Mouse (Mus musculus): Measurements from ENCODE around the gene Rps6ka2.
"Not testable (repeated sequence)": the region's sequence is repeated elsewhere in the genome, so short reads cannot be mapped to it uniquely, and the experiment has no call there.

Rps6ka2 gene

GRCm38 (mm10) chr17:7269151-7269806, 99.4 kb downstream of the Rps6ka2 start:
- DNase-seq (ENCODE audit: low read depth, low spot score): no peak

- DNase-seq (ENCODE audit: low read depth, low spot score): no peak
Measured at GRCm38 (mm10) chr17:7270506-7270905, 100.6 kb downstream of the Rps6ka2 start.

- DNase-seq (ENCODE audit: low read depth, low spot score): no peak
Measured at GRCm38 (mm10) chr17:7271522-7272134, 101.7 kb downstream of the Rps6ka2 start.

GRCm38 (mm10) chr17:7273054-7273453, 103.1 kb downstream of the Rps6ka2 start:
- no peak for DNase-seq (ENCODE audit: low read depth, low spot score)

- no peak for DNase-seq (ENCODE audit: low read depth, low spot score)
Measured at GRCm38 (mm10) chr17:7273785-7274184, 103.9 kb downstream of the Rps6ka2 start.

- no peak for DNase-seq (ENCODE audit: low read depth, low spot score)
Measured at GRCm38 (mm10) chr17:7278702-7279242, 108.9 kb downstream of the Rps6ka2 start.

GRCm38 (mm10) chr17:7279251-7279650, 109.3 kb downstream of the Rps6ka2 start:
- no peak for DNase-seq (ENCODE audit: low read depth, low spot score)

- DNase-seq (ENCODE audit: low read depth, low spot score): no peak
Measured at GRCm38 (mm10) chr17:7284297-7284910, 114.5 kb downstream of the Rps6ka2 start.

- DNase-seq (ENCODE audit: low read depth, low spot score): no peak
Measured at GRCm38 (mm10) chr17:7285292-7285691, 115.4 kb downstream of the Rps6ka2 start.

GRCm38 (mm10) chr17:7286422-7287050, 116.6 kb downstream of the Rps6ka2 start:
- DNase-seq (ENCODE audit: low read depth, low spot score): no peak

- no peak for DNase-seq (ENCODE audit: low read depth, low spot score)
Measured at GRCm38 (mm10) chr17:7292012-7292684, 122.2 kb downstream of the Rps6ka2 start.

GRCm38 (mm10) chr17:7306278-7307196, 136.6 kb downstream of the Rps6ka2 start:
- DNase-seq (ENCODE audit: low read depth, low spot score): not testable (repeated sequence)

- DNase-seq (ENCODE audit: low read depth, low spot score): not testable (repeated sequence)
Measured at GRCm38 (mm10) chr17:7315693-7316382, 145.9 kb downstream of the Rps6ka2 start.

- DNase-seq (ENCODE audit: low read depth, low spot score): not testable (repeated sequence)
Measured at GRCm38 (mm10) chr17:7319789-7320188, 149.9 kb downstream of the Rps6ka2 start.

GRCm38 (mm10) chr17:7324346-7324745, 154.4 kb downstream of the Rps6ka2 start, which contains the start of gene Tcp10a:
TSS of gene Tcp10a (plus strand) at chr17:7324646.
- not testable (repeated sequence) for DNase-seq (ENCODE audit: low read depth, low spot score)

- not testable (repeated sequence) for DNase-seq (ENCODE audit: low read depth, low spot score)
Measured at GRCm38 (mm10) chr17:7326415-7326814, 156.5 kb downstream of the Rps6ka2 start.

GRCm38 (mm10) chr17:7332745-7333144, 162.8 kb downstream of the Rps6ka2 start:
- DNase-seq (ENCODE audit: low read depth, low spot score): not testable (repeated sequence)

GRCm38 (mm10) chr17:7337381-7337780, 167.5 kb downstream of the Rps6ka2 start:
- DNase-seq (ENCODE audit: low read depth, low spot score): not testable (repeated sequence)

GRCm38 (mm10) chr17:7348765-7349164, 178.8 kb downstream of the Rps6ka2 start:
- DNase-seq (ENCODE audit: low read depth, low spot score): not testable (repeated sequence)

- DNase-seq (ENCODE audit: low read depth, low spot score): not testable (repeated sequence)
Measured at GRCm38 (mm10) chr17:7352596-7352995, 182.7 kb downstream of the Rps6ka2 start, which contains the start of gene Ttll2. TSS of gene Ttll2 (minus strand) at chr17:7352696.

All from retina, postnatal 7 days (tissue).